Mouse (Mus musculus): ENCODE data around the gene Pde11a. TPM values are rescaled to one million over a fixed set of nuclear protein-coding genes. Genes with fewer than 3 reads are reported as not detected.
"Not testable (repeated sequence)": the region's sequence is repeated elsewhere in the genome, so short reads cannot be mapped to it uniquely, and the experiment has no call there.

Gene Pde11a
- total RNA-seq, 2 experiments from 2014 or later: 0.15 TPM; not detected in 1

DNA sequence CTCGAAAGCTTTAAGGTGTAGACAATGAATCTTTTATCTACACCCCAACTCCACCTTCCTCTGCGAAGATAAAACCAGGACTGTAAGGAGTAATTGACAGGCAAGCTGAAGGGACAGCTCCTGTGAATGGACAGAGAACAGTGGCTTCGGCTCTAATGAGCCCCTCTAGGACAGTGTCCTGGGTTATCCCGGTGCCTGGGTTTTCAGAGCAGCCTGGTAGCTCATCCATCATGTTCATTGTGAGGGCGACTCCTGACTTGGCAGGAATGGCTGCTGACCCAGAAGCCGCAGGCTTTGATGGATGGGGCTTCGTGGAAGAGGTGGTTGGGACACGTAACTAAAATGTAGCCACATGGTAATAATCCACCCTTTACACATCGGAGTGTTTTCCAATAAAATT, 335.7 kb downstream of the Pde11a start:
- DNase-seq: no peak
- intact Hi-C loops (cut with DNase I): no loop called here

DNA sequence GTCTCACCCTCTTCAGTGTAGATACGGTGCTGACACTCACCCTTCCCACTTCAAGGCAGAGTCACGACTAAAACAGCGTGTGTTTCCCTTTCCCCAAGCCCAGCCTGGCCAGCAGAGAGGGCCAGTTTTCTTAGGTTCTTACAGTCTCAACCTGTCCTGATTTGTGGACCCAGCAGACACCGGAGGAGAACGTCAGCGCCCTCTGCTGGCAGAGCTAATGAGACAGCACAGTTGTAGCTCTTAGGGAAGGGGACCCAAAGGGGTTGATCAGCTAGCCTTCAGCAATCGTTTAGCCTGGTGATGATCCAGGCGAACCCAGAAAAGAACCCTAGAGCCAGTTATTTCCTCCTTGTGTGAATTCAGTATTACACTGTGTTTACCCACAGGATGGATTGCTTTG, 337.2 kb downstream of the Pde11a start:
- intact Hi-C loops (cut with DNase I): no loop called here
- DNase-seq: peak; percentile 39 to 62

DNA sequence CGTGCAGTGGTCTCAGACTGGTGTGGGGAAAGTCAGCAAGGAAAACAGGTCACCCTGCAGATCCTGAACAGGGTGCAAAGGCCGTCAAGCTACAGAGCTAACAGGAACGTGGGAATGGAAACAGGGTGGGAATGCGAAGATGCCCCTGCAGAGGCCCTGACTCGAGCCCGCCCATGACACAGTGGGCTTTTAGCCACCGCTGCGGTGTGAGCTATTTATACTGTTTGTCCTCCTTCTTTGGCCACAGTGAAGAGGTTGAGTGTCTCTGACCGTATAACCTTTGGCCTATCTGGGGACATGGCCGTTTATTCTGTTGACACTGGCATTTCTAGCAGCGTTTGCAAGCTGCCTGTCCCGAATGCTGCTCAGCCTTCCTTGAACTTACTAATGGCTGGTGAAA, 338.9 kb downstream of the Pde11a start:
- no peak for DNase-seq
- intact Hi-C loops (cut with DNase I): no loop called here

DNA sequence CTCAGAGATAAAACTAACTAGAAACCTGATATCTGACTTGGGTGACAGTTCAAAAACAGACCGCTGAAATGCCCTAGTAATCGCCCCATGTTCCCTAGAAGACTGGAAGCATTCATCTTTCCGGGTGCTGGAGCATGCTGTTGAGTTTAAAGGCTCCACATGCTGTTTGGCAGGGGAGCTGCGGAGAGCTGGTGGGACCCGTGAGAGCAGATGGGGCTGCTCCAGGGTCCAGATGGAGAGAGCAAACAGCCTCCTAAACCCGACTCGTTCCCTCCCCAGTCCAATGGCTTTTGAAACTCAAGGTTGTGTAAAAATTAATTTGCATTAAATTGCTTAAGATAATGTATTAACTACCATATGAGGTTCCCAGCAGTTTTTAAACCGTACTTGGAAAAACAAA, 339.9 kb downstream of the Pde11a start:
- no peak for DNase-seq
- intact Hi-C loops (cut with DNase I): no loop called here

DNA sequence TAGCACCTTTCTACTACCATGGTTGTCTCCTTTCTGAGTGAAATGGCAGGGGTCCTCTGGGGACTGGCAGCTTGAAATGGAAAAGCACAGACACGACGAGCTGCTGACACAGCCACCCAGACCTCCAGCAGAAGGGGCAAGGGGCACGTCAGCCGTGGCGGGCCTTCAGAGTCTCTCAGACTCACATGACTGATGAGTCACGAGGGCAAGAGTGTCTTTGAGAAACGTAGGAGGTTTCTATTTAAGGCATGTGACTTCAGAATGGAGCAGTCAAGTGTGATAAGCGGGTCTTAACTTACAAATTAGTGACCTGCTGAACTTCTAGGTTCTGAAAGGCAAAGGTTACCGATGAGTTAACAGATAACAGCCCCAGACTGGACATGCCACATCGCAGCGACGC, 340.8 kb downstream of the Pde11a start:
- no peak for DNase-seq
- intact Hi-C loops (cut with DNase I): no loop called here

DNA sequence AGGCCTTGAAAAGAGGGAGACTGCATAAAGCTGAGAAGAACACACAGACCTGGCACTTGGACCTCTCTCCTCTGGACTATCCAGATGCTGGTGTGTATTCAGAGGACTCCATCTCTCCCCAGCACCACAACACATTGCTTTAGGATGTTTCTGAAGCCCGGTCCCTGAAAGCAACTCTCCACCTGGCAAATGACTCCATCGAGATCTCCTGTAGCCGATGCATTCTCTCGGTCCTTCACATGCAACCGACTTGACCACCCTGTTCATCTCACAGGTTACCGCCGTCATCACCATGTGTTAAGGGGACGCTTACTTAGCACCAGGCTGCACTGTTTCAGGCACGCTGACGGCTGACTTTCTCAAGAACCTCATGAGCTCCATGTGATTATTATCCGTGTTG, 343.7 kb downstream of the Pde11a start:
- intact Hi-C loops (cut with DNase I): no loop called here
- no peak for DNase-seq

DNA sequence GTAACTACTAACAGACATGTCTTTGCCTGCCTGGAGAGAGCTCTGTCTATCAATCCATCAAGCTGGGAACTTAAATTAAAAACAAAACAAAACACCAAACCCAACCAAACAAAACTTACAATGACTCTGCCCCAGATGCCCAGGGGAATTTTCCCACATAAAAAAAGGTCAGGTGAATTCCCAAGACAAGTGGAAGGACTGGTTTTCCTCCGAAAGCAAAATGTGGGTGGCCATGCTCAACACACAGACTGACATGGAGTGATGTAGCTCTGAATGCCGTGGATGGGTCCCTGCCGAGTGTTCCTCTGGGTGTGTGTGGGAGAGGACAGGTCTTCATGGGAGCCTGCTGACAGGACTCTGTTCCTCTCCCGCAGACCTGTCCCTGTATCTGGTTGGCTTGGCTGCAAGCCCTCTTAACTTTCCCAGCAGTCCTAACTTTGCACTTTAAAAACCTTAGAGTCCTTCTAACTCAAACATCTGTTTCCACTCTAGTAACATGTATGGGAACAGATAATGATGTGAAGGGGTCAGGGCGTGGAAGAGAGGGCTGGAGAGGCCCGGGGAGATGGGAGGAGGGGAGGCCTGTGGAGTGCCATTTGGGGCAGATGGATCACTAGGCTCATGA, 346.9 kb downstream of the Pde11a start:
- intact Hi-C loops (cut with DNase I): no loop called here
- no peak for DNase-seq

DNA sequence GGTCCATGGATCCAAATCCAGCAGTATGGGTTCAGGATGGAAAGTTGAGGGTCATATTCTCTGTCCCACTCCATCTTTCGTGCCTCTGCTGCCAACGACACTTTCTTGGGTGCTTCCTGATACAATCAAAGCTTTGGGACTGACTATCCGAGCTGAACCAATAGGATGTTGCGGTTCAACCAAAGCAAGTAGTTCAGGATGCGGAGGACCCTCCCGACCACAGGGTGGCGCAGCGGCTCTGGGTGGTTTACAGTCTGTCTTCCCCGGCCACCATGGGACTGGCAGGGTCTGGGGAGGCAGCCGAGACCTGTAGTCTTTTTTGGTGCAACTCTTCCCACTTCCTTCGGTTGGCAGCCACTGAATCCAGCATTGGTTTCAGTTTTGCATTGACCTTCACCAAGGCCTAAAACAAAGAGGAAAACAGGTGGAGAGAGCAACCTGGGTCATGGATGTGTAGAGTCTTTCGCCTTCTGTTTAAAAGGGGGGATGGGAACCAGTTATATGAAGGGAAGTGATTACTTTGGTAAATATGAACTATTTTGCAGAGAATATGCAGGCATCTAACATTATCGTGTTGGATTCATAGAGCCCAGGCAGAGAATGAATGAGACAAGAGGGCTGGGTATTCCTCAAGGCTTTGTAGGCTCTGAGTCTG, 347.6 kb downstream of the Pde11a start:
- intact Hi-C loops (cut with DNase I): no loop called here
- DNase-seq: peak; percentile 58 to 59

DNA sequence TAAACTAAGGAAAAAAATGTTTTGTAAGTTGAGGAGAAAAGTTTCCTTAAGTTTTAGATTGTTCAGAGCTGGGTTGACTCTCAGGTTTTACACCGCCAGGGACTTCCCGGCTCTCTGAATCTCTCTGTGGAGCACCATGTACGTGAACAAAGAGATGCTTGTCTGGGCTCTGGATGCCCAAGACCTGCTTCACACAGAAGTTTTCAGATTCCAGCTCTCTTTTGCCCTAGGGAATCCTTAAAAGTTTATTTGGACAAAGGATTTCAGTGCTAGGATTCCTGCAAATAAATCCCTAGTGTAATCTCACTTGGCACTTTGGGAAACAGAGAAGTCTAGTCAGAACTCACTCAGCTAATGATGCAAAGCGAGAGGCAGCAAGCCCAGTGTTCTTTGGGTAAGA, 348.9 kb downstream of the Pde11a start:
- DNase-seq: no peak
- intact Hi-C loops (cut with DNase I): no loop called here

DNA sequence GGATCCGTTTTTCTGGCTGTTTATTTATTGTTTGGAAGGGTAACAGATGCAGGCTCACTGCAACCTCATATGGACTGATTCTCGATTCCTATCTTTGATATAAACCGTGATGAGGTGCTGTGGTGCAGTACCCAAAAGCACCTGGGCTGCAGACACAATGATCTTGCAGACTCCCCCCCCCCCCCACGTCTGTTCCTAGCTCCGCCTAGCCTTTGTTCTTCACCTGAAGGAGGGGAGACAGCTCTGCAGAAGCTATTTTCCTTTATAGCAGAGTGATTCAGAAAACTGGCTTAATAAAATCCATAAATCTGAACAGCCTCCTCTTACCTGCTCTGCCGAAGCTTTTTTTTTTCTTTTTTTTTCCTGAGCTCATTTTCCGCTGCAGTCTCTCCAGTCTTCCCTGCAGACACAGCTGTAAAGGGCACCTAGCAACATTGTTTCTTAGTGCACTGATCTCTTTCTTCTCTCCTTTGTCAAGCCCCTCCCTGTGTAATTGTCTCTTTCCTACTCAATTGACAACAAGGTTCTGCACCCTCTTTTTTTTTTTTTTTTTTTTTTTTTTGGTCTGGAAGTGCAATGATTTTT, 349.7 kb downstream of the Pde11a start:
- intact Hi-C loops (cut with DNase I): no loop called here
- no peak for DNase-seq

DNA sequence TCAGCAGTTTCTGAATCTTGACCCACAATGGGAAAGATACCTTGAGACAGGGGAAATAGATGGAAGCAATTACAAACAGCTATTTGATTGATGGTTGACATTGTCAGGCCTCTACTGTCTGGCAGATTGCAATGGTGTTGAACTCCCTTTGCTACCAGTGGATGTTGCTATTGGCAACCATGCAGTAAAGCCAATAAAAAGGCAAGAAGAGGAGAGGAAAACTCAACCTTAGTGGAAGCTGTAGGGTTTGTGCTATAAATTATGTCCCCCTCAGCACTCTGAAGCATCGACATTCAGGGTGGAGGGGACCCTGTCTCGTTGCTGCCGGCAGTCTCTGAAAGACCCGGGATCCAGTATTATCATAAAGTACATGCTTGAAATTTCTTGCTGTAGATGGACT, 350.2 kb downstream of the Pde11a start:
- no peak for DNase-seq
- intact Hi-C loops (cut with DNase I): no loop called here

DNA sequence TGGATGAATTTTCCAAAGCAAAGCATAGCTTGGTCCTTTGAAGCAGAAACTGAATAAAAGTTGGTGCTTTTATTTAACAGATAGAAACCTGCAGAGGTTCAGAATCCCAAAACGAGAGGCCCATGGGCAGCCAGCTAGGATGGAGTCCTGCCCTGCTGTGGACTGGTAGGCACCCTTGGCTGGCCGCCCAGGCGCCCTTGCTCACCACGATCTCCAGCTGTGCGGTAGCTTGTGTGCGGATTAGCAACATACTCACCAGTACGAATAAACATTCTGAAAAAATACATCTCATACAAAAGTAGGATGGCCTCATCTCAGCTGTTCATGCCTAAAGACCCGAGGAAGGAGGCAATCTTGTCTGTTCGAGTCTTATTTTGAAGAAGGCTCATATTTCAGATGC, 350.8 kb downstream of the Pde11a start:
- intact Hi-C loops (cut with DNase I): no loop called here
- no peak for DNase-seq

DNA sequence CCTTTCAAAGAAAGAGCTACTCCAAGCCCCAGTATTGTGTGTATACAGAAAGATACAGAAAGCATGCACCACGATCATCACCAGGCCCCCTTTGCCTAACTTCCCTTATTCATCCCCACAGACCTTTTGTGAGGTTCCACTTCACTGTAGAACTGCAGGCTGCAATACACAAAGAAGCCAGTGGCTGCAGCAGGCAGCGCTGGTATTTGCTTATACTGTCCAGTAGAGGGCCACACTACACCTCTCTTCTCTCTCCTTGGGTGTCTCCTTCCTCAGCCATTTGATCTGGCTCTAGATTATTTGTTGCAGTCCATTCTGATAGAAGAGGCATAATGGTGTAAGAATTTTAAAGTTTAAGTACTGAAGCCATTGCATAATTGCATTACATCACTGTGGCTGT, 353.4 kb downstream of the Pde11a start:
- intact Hi-C loops (cut with DNase I): loop anchor here (2.0 kb wide), 1 partner anchor 86 kb away; no protein-coding TSS in a partner anchor
- no peak for DNase-seq

DNA sequence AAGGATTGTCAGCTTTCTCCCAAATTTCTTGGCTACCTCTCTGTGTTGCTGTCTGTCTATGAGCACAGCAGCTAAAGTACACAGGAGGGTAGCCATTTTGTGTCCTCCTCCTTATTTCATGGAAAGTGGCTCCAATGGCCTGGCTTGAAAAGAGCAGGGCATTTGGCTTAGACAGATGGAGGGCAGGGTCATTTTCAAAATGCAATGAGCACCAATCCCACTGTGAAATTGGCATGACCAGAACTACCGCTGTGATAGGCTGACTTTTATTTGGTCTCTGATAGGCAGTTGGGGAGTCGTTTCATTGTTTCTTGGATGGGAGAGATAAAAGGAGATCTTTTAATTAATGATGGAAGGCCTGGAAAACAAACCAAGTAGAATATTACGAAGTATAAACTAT, 354.7 kb downstream of the Pde11a start:
- intact Hi-C loops (cut with DNase I): loop anchor here (2.0 kb wide), 1 partner anchor 87 kb away; no protein-coding TSS in a partner anchor
- DNase-seq: no peak

DNA sequence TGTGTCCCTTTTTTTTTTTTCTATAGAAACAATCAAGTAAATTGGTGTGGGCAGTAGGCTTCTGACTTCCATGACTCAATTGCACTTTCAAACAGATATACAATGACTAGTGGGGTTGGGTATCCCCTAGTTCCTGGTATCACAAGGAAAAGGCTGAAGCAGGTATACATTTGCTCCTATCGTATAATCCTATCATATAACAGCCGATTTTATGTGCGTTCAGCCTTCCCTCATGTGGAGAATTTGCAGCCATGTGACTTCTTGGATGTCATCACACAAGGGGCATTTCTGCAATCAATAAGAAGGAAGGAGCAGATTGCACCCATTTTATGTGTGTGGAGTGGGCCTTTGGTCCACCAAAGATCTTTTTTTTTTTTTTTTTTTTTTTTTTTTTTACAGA, 355.5 kb downstream of the Pde11a start:
- intact Hi-C loops (cut with DNase I): no loop called here

DNA sequence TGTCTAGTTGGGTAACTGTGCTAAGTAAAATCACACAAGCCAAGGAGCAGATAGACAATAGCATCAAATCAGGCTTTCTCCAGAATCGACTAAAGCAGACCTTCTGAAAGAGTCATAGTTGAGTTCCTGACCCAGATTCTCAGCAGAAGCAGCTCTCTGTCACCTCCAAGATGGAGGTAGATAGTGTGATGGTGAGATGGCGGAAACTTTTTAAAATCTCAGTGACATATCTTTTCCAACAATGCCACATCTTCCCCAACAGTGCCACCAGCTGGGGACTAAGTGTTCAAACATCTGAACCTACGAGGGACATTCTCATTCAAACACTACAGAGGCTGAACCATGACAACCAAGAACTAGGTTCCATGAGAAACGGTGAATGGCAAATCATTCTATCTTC, 355.9 kb downstream of the Pde11a start:
- DNase-seq: no peak
- intact Hi-C loops (cut with DNase I): no loop called here

More for the DNA sequence above, 355.5 kb downstream of the Pde11a start:
- DNase-seq: no peak

DNA sequence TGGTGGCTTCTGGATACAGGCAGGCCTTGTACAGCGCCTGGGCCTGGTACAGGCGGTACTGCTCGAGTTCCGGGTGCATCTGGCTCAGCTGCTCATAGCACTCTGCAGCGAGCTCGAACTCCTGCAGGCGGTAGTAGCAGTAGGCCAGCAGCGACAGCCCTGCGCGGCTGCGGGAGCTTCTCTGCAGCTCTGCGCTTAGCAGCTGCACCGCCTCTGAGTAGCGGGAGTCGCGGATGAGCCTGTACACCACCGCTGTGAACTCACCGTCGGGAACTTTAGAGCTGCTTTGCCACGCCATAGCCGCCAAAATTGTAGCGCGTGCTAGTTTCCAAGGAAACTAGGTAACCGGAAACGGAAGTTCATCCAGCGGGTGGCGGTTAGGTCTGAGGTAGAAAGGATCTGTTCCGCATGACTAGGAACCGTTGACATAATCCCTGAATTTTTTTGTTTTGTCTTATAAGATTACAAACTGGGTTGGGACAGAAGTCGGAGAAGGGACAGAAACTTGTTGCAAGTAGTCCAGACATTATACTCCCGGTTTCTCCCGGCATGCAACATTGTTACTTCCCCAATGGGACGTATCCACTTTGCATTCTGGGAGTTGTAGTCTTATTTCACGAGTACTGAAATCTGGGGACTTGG, 357.0 kb downstream of the Pde11a start, which contains the start of gene Ttc30a1:
Gene Ttc30a1 (minus strand): TSS at position 528 of the 642 bp plus-strand sequence.
- peak; percentile 45 to 52 for DNase-seq
- intact Hi-C loops (cut with DNase I): not testable (repeated sequence)

DNA sequence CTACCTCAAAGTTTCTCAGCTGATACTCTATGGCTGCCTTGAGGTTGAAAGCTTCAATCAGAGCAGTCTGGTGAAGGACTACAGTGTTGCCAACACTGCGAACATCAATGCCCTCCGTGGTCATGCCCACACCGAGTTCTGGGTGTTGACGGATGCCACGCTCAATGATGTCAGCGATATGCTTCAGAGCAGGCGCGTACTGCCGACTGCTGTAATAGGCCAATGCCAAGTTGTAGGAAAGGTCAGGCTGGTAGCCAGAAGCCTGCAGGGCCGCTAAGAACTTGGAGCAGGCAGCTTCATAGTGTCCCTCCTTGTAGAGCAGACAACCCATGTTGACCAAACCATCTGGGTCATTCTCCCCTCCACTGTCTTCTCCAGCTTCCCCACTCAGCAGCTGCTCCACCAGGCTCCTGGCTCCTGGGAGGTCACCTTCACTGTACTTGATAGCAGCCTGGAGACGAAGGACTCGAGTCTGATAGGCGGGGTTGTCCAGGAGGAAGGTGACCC, 357.6 kb downstream of the Pde11a start:
- DNase-seq; intact Hi-C loops (cut with DNase I): not testable (repeated sequence)

DNA sequence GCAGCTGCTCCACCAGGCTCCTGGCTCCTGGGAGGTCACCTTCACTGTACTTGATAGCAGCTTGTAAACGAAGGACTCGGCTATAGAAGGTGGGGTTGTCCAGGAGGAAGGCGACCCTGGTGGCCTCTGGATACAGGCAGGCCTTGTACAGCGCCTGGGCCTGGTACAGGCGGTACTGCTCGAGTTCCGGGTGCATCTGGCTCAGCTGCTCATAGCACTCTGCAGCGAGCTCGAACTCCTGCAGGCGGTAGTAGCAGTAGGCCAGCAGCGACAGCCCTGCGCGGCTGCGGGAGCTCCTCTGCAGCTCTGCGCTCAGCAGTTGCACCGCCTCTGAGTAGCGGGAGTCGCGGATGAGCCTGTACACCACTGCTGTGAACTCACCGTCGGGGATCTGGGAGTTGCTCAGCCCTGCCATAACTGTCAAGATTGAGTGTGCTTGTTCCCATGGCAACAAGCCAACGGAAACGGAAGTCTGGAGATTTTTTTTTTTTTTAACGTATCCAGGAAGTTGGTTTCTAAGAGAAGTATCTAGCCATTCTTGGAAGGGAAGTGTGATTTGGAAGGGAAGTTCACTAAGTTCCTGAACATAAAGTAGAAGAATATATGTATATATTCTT, 360.7 kb downstream of the Pde11a start, which contains the start of gene Ttc30a2:
Gene Ttc30a2 (minus strand): TSS at position 419 of the 617 bp plus-strand sequence.
- DNase-seq; intact Hi-C loops (cut with DNase I): not testable (repeated sequence)

DNA sequence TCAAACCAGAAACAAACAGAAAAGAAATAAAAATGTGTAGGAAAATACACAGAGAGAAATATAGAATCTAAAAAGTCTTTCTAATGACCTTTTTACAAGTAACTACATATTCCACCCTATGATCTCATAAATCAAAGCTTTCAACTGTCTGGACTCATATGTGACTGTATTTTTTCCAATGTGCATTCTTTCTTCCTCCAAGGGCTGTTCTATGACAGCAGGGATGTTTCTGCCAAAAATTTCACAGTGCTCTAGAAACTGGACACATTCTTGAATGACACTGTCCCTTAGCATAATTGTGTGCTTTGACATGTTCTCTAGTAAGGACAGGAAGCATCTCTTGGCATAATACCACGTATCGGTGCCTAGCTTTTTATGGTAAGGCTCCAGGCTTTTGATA, 362.5 kb downstream of the Pde11a start:
- intact Hi-C loops (cut with DNase I); DNase-seq: not testable (repeated sequence)

DNA sequence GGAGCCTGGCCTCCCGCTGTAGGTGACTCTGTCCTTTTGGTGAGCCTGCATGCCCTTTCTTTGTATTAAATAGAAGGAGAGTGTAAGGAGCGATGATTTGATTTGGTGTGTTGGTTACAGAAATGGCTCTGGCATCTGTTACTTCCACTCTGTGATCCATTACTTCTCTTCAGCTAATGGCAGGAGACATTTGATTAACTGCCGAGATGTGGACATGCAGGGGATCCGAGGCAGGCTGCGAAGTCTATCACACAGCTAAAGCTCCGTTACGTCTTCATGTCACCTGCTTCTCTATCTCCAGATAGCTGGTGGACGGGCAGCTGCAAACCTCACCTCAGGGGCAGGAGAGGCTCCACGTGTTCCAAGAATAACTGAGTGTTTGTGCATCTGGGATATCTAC, 364.4 kb downstream of the Pde11a start:
- intact Hi-C loops (cut with DNase I): no loop called here
- DNase-seq: no peak

All from gastrocnemius, postnatal 36 days (tissue).